In genomic region chr12:76443488-76443887, GRCm38 (mm10) we compare ENCODE assay signal across 5 mouse cellular contexts. TPM values are rescaled to one million over a fixed set of nuclear protein-coding genes. Genes with fewer than 3 reads are reported as not detected.
"Had no signal": no experiment of that assay in that cellular context is flagged by ENCODE, and none has a peak within 500 bp of the region (broad histone marks: within the 10 kb centered on the region; RNA-seq: fewer than 3 reads in every experiment).

No protein-coding gene starts in this region.

RNA-seq across cellular contexts. Expression of gene Ppp1r36, which starts 26.1 kb away (rescaled TPM):
- total RNA-seq: megakaryocyte-erythroid progenitor cell, adult 5-6 weeks had no signal
- polyA plus RNA-seq: liver, adult 2 months; liver, embryonic 13.5 days; macrophage; myocyte had no signal
